Mouse (Mus musculus): ENCODE measurements around the gene Rheb.
"Not testable (repeated sequence)": the region's sequence is repeated elsewhere in the genome, so short reads cannot be mapped to it uniquely, and the experiment has no call there.

DNA sequence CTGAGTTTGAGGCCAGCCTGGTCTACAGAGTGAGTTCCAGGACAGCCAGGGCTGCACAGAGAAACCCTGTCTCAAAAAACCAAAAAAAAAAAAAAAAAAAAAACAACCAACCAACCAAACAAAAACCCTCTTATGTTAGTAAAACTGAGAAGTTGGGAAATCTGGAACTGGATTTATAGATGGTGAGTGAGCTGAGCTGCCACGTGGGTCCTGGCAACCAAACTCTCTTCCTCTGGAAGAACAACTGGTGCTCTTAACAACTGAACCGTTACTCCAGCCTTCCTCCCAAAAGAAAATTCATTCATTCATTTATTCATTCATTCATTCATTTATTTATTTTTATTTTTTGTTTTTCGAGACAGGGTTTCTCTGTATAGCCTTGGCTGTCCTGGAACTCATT, 20.2 kb downstream of the Rheb start:
- not testable (repeated sequence) for TF ChIP-seq CTCF (conservative IDR thresholded peaks at IDR 0.05; ENCODE audit: low read length); POU5F1 (IDR thresholded peaks at IDR 0.05; ENCODE audit: borderline replicate concordance, low read length)

All from E14TG2a.4 (cell line).